Mouse (Mus musculus) thymus, postnatal 14 days (tissue): ENCODE results near the gene Olfr1316.

Source experiments
- DNase-seq: peaks from one replicate; pipeline ENCODE4 v3.0.0; 2021

The Olfr1316 gene

GRCm38 (mm10) chr2:112134877-112135276, at the start of gene Olfr1316:
Gene Olfr1316, minus strand, starts transcription at chr2:112134977.
- DNase-seq, result no peak

DNA sequence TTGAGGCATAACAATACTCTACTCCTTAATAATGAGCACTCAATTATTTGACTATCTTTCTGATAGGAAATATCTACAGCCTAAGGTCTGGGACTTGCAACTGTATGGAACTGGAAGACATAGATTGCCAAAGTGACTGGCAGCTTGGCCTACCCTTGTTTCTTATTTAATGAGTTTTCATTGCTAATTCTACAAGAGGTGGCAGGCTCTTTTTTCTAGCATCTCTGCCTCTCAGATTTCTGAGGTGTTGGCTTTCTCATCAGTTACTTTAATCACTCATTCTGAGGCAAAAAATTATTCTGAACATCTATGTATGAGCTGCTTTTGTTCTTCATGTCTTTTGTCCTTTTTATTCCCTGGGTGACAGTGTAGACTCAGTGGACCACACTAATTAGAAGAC, 19.1 kb upstream of the Olfr1316 start, which contains the start of gene Olfr1318:
Gene Olfr1318 (plus strand): TSS at position 301 of the 400 bp plus-strand sequence.
- no peak for DNase-seq

GRCm38 (mm10) chr2:112140029-112140428, 5.3 kb upstream of the Olfr1316 start, which contains the start of gene Olfr1317:
Gene Olfr1317, plus strand, starts transcription at chr2:112140329.
- no peak for DNase-seq

DNA sequence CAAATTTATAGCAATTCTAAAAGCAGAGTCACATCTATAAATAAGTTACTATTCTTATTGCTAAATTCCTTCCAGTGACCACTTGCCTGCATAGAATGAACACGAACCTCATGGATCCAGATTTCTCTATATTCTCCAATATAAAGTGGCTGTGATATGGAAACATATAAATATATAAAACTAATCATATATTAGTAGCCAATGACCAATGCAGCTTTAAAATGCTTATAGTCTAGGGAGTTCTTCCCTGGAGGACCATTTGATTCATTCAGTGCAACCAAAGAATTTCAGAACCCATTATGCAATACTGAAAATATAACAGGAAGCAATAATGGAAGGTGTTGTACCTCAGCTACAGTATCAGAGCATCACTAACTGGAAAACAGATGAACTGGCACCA, 19.4 kb downstream of the Olfr1316 start, which contains the start of gene Olfr1315-ps1:
Gene Olfr1315-ps1 (minus strand): TSS at position 101 of the 400 bp plus-strand sequence.
- DNase-seq, result no peak

GRCm38 (mm10) chr2:112096681-112097080, 38.1 kb downstream of the Olfr1316 start, which contains the start of gene Olfr1314:
Gene Olfr1314, minus strand, starts transcription at chr2:112096781.
- DNase-seq, result no peak

DNA sequence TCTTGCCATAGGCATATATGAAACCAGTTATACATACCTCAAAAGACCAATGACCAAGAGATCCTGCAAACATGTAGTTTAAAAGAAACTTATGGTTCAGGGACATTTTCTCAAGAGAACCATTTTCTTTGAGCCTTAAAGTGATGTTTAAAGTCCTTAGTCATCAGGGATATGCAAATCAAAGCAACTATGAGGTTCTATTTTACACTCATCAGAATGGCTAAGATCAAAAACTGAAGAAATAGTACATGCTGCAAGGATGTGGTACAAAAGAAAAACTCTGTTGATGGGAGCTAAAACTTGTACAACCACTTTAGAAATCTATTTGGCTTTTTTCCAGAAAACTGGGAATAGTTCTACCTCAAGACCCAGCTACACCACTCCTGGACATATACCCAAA, 57.0 kb downstream of the Olfr1316 start, which contains the start of gene Olfr1313:
Gene Olfr1313 (minus strand): TSS at position 101 of the 400 bp plus-strand sequence.
- no peak for DNase-seq
